Mouse (Mus musculus): ENCODE results near the gene Pcolce2. TPM values are rescaled to one million over a fixed set of nuclear protein-coding genes. Genes with fewer than 3 reads are reported as not detected.

Pcolce2 gene
- total RNA-seq, 1 experiment = 27.0 TPM

GRCm38 (mm10) chr9:95744845-95745613 lies 107.6 kb downstream of the Pcolce2 start:
- Histone ChIP-seq H3K9ac (ENCODE audit: insufficient read depth, low read depth, low read length, poor library complexity, severe bottlenecking) (no peak overlapping the region), H3K9me3 (ENCODE audit: control insufficient read depth, insufficient read depth, low read depth, low read length) (no peaks in the 10 kb centered on the region), H3K36me3 (ENCODE audit: control insufficient read depth, insufficient read depth, low read length, poor library complexity, severe bottlenecking) (no peaks in the 10 kb centered on the region), H3K27ac (ENCODE audit: insufficient read depth, low read depth, low read length, poor library complexity, severe bottlenecking) (no peak overlapping the region), H3K4me1 (ENCODE audit: control insufficient read depth in 2 of 2, insufficient read depth in 2 of 2, low read length in 2 of 2, poor library complexity in 1 of 2) (no peaks in the 10 kb centered on the region), H3K4me3 (ENCODE audit: insufficient read depth in 1 of 2, low read depth in 1 of 2, low read length in 2 of 2, poor library complexity in 1 of 2, severe bottlenecking in 1 of 2) (no peak overlapping the region)
- TF ChIP-seq HCFC1 (IDR thresholded peaks at IDR 0.05; ENCODE audit: borderline replicate concordance, insufficient read depth, low read length) (no peak), CHD2 (IDR thresholded peaks at IDR 0.05; ENCODE audit: low read depth, low read length) (no peak), MAFK (IDR thresholded peaks at IDR 0.05; ENCODE audit: insufficient read depth, low read depth, low read length) (no peak), ZNF384 (IDR thresholded peaks at IDR 0.05; ENCODE audit: low read depth, low read length) (no peak), ZC3H11A (IDR thresholded peaks at IDR 0.05; ENCODE audit: borderline replicate concordance, low read depth, low read length) (no peak)
- in situ Hi-C loops (cut with MboI; ENCODE audit: low sequenced_read_pairs in 2 of 2, unreplicated experiment in 2 of 2) = no loop called here
- no peak for DNase-seq (ENCODE audit: low read depth, low spot score)

- Histone ChIP-seq H3K27ac (ENCODE audit: insufficient read depth, low read depth, low read length, poor library complexity, severe bottlenecking) (no peak overlapping the region), H3K9me3 (ENCODE audit: control insufficient read depth, insufficient read depth, low read depth, low read length) (no peaks in the 10 kb centered on the region), H3K4me1 (ENCODE audit: control insufficient read depth in 2 of 2, insufficient read depth in 2 of 2, low read length in 2 of 2, poor library complexity in 1 of 2) (no peaks in the 10 kb centered on the region), H3K9ac (ENCODE audit: insufficient read depth, low read depth, low read length, poor library complexity, severe bottlenecking) (no peak overlapping the region), H3K36me3 (ENCODE audit: control insufficient read depth, insufficient read depth, low read length, poor library complexity, severe bottlenecking) (no peaks in the 10 kb centered on the region), H3K4me3 (ENCODE audit: insufficient read depth in 1 of 2, low read depth in 1 of 2, low read length in 2 of 2, poor library complexity in 1 of 2, severe bottlenecking in 1 of 2) (no peak overlapping the region)
- in situ Hi-C loops (cut with MboI; ENCODE audit: low sequenced_read_pairs in 2 of 2, unreplicated experiment in 2 of 2) = no loop called here
- DNase-seq (ENCODE audit: low read depth, low spot score) = no peak
- TF ChIP-seq MAFK (IDR thresholded peaks at IDR 0.05; ENCODE audit: insufficient read depth, low read depth, low read length) = no peak
- TF ChIP-seq ZNF384 (IDR thresholded peaks at IDR 0.05; ENCODE audit: low read depth, low read length) = no peak
- TF ChIP-seq HCFC1 (IDR thresholded peaks at IDR 0.05; ENCODE audit: borderline replicate concordance, insufficient read depth, low read length) = no peak
- TF ChIP-seq ZC3H11A (IDR thresholded peaks at IDR 0.05; ENCODE audit: borderline replicate concordance, low read depth, low read length) = no peak
- no peak for TF ChIP-seq CHD2 (IDR thresholded peaks at IDR 0.05; ENCODE audit: low read depth, low read length)
These were observed 109.9 kb downstream of the Pcolce2 start for GRCm38 (mm10) chr9:95747298-95747697.

Other genes starting within 250 kb of the Pcolce2 start
- 1.1 and 3.0 TPM in 2 replicates for gene Chst2, start 230.9 kb upstream of the Pcolce2 start, total RNA-seq (2012; rRNA removed)
- 88.7 and 95.3 TPM in 2 replicates for gene U2surp, start 125.6 kb upstream of the Pcolce2 start, total RNA-seq (2012; rRNA removed)
- gene Paqr9, start 77.9 kb upstream of the Pcolce2 start, total RNA-seq (2012; rRNA removed) = 0.58 TPM in 2 replicates
- 2.5 and 3.6 TPM in 2 replicates for gene Trpc1, start 112.8 kb downstream of the Pcolce2 start, total RNA-seq (2012; rRNA removed)
- gene Pls1, start 207.7 kb downstream of the Pcolce2 start, total RNA-seq (2012; rRNA removed) = 3.0 and 3.2 TPM in 2 replicates
- 29.4 and 33.1 TPM in 2 replicates for gene Atr, start 220.0 kb downstream of the Pcolce2 start, total RNA-seq (2012; rRNA removed)

Measured in ES-E14 (cell line).